Mouse (Mus musculus) lung, adult 2 months (tissue): ENCODE data around the gene Zbtb48.

ENCODE experiments used
- CTCF ChIP-seq: fragments of 200-500 bp; IDR thresholded peaks from 2 replicates; pipeline ENCODE4 v1.5.1; 2011; ENCODE audit warnings: mild to moderate bottlenecking, low read length, control low read depth; ENCODE audit not compliant: insufficient read depth
- POLR2A ChIP-seq: fragments of 200-500 bp; IDR thresholded peaks from 2 replicates; pipeline ENCODE4 v1.6.1; 2011; ENCODE audit warnings: low read depth, mild to moderate bottlenecking, control low read depth, low read length, borderline replicate concordance; ENCODE audit errors: extremely low read depth

GRCm38 (mm10) chr4:152072121-152072601 is 44.7 kb upstream of the Zbtb48 start, which contains the start of gene Plekhg5:
- TF ChIP-seq POLR2A (no peak), CTCF (no peak)
